Comparison of ENCODE assay signal across 1 mouse cellular context in genomic region chr2:166713690-166714426, GRCm38 (mm10).
TF ChIP-seq lines count a peak whose summit lies in the region.

TSS of gene Prex1 (minus strand) at chr2:166713832.

TF ChIP-seq in MEL, 35 proteins besides CTCF, POLR2A, EP300 and RAD21 (continued from another document):
- TF ChIP-seq HCFC1 (IDR thresholded peaks at IDR 0.05; ENCODE audit: low read depth, low read length): no peak
- TF ChIP-seq NELFE (IDR thresholded peaks at IDR 0.05; ENCODE audit: low read depth, low read length): peak; percentile 63
- TF ChIP-seq TCF12 (IDR thresholded peaks at IDR 0.05; ENCODE audit: low read depth, low read length): no peak
- 0 out of 2 replicates have a peak, but pooled peaks have one; percentile 11 for TF ChIP-seq ETS1 (IDR thresholded peaks at IDR 0.05; ENCODE audit: low read depth, low read length)
- TF ChIP-seq POLR2AphosphoS5 (IDR thresholded peaks at IDR 0.05; ENCODE audit: borderline replicate concordance, low read depth, low read length): no peak
- no peak for TF ChIP-seq USF2 (IDR thresholded peaks at IDR 0.05; ENCODE audit: borderline replicate concordance in 1 of 2, insufficient read depth in 1 of 2, low read depth in 1 of 2, low read length in 2 of 2)
- no peak for TF ChIP-seq BHLHE40 (IDR thresholded peaks at IDR 0.05; ENCODE audit: borderline replicate concordance, low read depth, low read length)
